Mouse (Mus musculus) heart, embryonic 11.5 days (tissue): ENCODE measurements around the gene Mia. TPM values are rescaled to one million over a fixed set of nuclear protein-coding genes. Genes with fewer than 3 reads are reported as not detected.
A peak's percentile ranks its signal among the peaks of the same experiment; 100 is the strongest.

ENCODE experiments used
- ATAC-seq: fragments of 200-750 bp; cut with Nextera tagmentation; replicated peaks from 2 replicates; pipeline ENCODE4 v1.8.0; 2017; ENCODE audit warnings: moderate library complexity; ENCODE audit not compliant: insufficient number of reproducible peaks, low FRiP score, low TSS enrichment
- H3K27ac ChIP-seq: fragments of 300-500 bp; sonication (generic); 2 replicates; pipeline ENCODE4 v1.5.1; 2014; ENCODE audit warnings: mild to moderate bottlenecking, low read depth, low read length
- H3K27me3 ChIP-seq: fragments of 300-500 bp; sonication (generic); 2 replicates; pipeline ENCODE4 v1.6.1; 2014; ENCODE audit warnings: mild to moderate bottlenecking, low read length, mixed read lengths; ENCODE audit not compliant: control insufficient read depth, insufficient read depth
- H3K36me3 ChIP-seq: fragments of 300-500 bp; sonication (generic); 2 replicates; pipeline ENCODE4 v1.6.1; 2014; ENCODE audit warnings: mild to moderate bottlenecking, low read length, moderate library complexity, mixed read lengths; ENCODE audit not compliant: control insufficient read depth, insufficient read depth
- H3K4me1 ChIP-seq: fragments of 300-500 bp; sonication (generic); 2 replicates; pipeline ENCODE4 v1.6.1; 2014; ENCODE audit warnings: low read length; ENCODE audit not compliant: control insufficient read depth, insufficient read depth
- H3K4me2 ChIP-seq: fragments of 300-500 bp; sonication (generic); 2 replicates; pipeline ENCODE4 v1.6.1; 2014; ENCODE audit warnings: mild to moderate bottlenecking, moderate library complexity
- H3K4me3 ChIP-seq: fragments of 300-500 bp; sonication (generic); 2 replicates; pipeline ENCODE4 v1.5.1; 2014; ENCODE audit warnings: low read depth, low read length
- H3K9ac ChIP-seq: fragments of 300-500 bp; sonication (generic); 2 replicates; pipeline ENCODE4 v1.6.1; 2014; ENCODE audit warnings: mild to moderate bottlenecking, low read depth, low read length, moderate library complexity
- H3K9me3 ChIP-seq: fragments of 300-500 bp; sonication (generic); replicated peaks from 2 replicates; pipeline ENCODE4 v1.6.1; 2016; ENCODE audit warnings: low read length; ENCODE audit not compliant: control insufficient read depth
- WGBS: fragments of 180-500 bp; shearing (Covaris S2); extraction: QIAGEN DNeasy Blood & Tissue Kit; methylation state at CpG from one replicate; pipeline ENCODE4 v1.1.7; 2014; ENCODE audit not compliant: insufficient replicate concordance; 5-methylcytosine and 5-hydroxymethylcytosine counted together
- polyA plus RNA-seq: library from polyadenylated mRNA; unstranded; fragments of >200 nt; fragmentation: Nextera tagmentation; extraction: Ambion mirVana; gene quantifications from 2 replicates; pipeline ENCODE4 v1.2.1, GENCODE M21; 2014

Gene Mia
- polyA plus RNA-seq, 1 experiment from 2014 or later = 0.34 TPM

DNA sequence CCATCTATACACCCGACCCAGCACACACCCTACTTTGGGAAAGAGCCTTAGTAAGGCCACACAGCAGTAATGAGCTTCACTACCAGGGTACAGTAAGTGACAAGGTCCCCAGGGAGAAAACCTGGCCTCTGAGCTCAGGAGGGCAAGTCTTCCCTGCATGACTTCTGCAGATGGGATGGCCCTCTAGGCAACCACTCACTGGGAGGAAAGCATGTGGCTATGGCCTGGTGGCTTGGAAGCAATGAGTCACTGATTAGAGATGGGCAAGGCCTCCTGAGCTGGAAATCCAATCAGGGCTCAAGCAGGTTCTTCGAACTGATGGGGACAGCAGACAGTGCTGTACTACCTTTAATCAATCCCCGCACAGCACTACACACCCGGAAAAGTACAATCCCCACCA is 19.2 kb downstream of the Mia start:
- Histone ChIP-seq H3K9ac (no peak overlapping the region), H3K4me1 (peaks cover 31% of the 10 kb centered on the region), H3K4me3 (no peak overlapping the region), H3K4me2 (no peak overlapping the region), H3K9me3 (no peaks in the 10 kb centered on the region), H3K36me3 (peaks cover 26% of the 10 kb centered on the region), H3K27me3 (no peaks in the 10 kb centered on the region), H3K27ac (no peak overlapping the region)
- no peak for ATAC-seq
- WGBS = 76% methylated on average over 4 of the region's 4 CpGs

- no peak overlapping the region for H3K4me2 ChIP-seq
- WGBS = 90% methylated on average over 3 of the region's 3 CpGs
- H3K4me3 ChIP-seq = no peak overlapping the region
- no peak overlapping the region for H3K9ac ChIP-seq
- no peak overlapping the region for H3K27ac ChIP-seq
- no peak for ATAC-seq
- no peaks in the 10 kb centered on the region for H3K27me3 ChIP-seq
- no peaks in the 10 kb centered on the region for H3K9me3 ChIP-seq
- peaks cover 31% of the 10 kb centered on the region for H3K4me1 ChIP-seq
- peaks cover 26% of the 10 kb centered on the region for H3K36me3 ChIP-seq
Observed at GRCm38 (mm10) chr7:27160921-27161320, 20.0 kb downstream of the Mia start.

DNA sequence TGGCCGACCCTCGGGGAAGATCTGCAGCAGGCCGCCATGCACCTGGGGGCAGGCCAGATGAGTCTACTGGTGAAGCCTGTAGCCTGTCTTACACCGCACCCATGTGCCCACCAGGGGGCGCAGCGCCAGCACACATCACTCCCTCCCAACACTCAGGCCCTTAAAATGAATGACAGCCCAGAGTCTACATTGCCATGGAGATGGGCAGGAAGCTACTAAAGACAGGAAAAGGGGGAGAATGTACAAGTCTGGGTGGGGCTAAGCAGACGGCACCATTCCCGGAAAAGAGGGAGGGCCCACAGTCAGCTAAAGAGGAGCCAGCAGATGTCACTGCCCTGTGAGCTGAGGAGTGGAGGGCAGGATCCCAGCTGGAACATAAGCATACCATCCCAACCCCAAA is 21.1 kb downstream of the Mia start:
- H3K4me1 ChIP-seq = peaks cover 23% of the 10 kb centered on the region
- peak; percentile 80 for ATAC-seq
- H3K27ac ChIP-seq = no peak overlapping the region

DNA sequence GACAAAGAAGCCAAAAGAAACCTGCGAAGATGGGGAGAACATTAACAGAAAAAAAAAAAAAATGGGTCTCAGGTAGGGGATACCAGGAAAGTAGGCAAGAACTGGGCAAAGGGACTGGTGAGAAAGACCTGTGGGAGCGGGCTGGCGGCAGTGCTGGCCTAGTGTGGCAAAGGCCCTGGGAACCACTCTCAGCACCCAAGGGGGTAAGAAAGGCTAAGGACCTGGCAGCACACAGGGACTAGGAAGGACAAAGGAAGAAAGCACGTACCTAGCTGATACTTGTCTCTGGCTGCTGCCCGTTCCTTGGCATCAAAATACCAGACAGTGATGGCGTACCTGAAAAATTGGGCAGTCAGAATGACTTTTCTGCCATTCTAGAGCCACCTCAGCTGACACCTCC is 21.7 kb downstream of the Mia start:
- WGBS = 91% methylated on average over 6 of the region's 6 CpGs
- Histone ChIP-seq H3K36me3 (peaks cover 19% of the 10 kb centered on the region), H3K9ac (no peak overlapping the region), H3K4me3 (no peak overlapping the region), H3K4me2 (no peak overlapping the region), H3K27me3 (no peaks in the 10 kb centered on the region), H3K4me1 (peaks cover 17% of the 10 kb centered on the region), H3K9me3 (no peaks in the 10 kb centered on the region; the same call in 1 of the 2 replicates), H3K27ac (no peak overlapping the region)
- no peak for ATAC-seq

More for the DNA sequence above, 21.1 kb downstream of the Mia start:
- H3K27me3 ChIP-seq = no peaks in the 10 kb centered on the region
- peaks cover 23% of the 10 kb centered on the region for H3K36me3 ChIP-seq
- 17% methylated on average over 8 of the region's 8 CpGs for WGBS
- H3K4me3 ChIP-seq = no peak overlapping the region
- no peaks in the 10 kb centered on the region for H3K9me3 ChIP-seq
- no peak overlapping the region for H3K9ac ChIP-seq
- no peak overlapping the region for H3K4me2 ChIP-seq

DNA sequence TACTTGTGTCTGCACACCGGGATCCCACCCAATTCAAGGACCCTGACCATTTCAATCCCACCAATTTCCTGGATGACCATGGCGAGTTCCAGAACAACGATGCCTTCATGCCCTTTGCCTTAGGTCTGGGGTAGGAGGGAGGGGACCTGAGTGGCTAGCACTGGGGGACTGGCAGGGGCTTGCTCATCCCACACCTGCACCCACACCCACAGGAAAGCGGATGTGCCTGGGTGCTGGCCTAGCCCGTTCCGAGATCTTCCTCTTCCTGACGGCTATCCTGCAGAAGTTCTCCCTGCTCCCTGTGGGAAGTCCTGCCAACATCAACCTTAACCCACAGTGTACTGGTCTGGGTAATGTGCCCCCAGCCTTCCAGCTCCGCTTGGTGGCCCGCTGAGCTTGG is 22.8 kb downstream of the Mia start:
- no peak overlapping the region for H3K27ac ChIP-seq
- H3K4me2 ChIP-seq = no peak overlapping the region
- no peak for ATAC-seq
- H3K36me3 ChIP-seq = peaks cover 19% of the 10 kb centered on the region
- H3K4me3 ChIP-seq = no peak overlapping the region
- H3K4me1 ChIP-seq = peaks cover 6% of the 10 kb centered on the region; the same call in 1 of the 2 replicates
- no peaks in the 10 kb centered on the region for H3K27me3 ChIP-seq
- H3K9ac ChIP-seq = no peak overlapping the region
- 93% methylated on average over 9 of the region's 9 CpGs for WGBS
- no peaks in the 10 kb centered on the region; the same call in 1 of the 2 replicates for H3K9me3 ChIP-seq

DNA sequence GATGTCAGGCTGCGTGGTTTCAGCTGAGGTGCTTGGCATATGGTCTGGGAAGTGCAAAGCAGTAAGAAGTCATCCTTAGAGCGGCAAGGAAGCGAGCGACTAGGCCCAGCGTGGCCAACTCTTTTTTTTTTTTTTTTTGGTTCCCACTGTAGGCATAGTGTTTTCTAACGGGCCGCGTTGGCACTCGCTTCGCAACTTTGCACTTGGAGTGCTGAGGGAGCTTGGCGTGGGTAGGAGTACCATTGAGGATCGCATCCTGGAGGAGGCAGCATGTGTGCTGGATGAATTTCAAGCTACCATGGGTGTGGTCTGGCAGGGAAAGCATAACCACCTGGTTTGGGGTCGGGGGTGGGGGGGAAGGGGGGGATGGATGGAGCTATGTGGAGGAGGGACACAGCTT is 25.0 kb downstream of the Mia start:
- Histone ChIP-seq H3K4me2 (no peak overlapping the region), H3K4me3 (no peak overlapping the region), H3K36me3 (peaks cover 19% of the 10 kb centered on the region), H3K27me3 (no peaks in the 10 kb centered on the region), H3K27ac (no peak overlapping the region), H3K9ac (no peak overlapping the region), H3K9me3 (no peaks in the 10 kb centered on the region; the same call in 1 of the 2 replicates), H3K4me1 (no peaks in the 10 kb centered on the region)
- no peak for ATAC-seq
- 82% methylated on average over 13 of the region's 13 CpGs for WGBS

GRCm38 (mm10) chr7:27153205-27153764 is 27.7 kb downstream of the Mia start, which contains the start of gene Cyp2t4:
Gene Cyp2t4 (plus strand): TSS chr7:27153714.
- Histone ChIP-seq H3K4me1 (no peaks in the 10 kb centered on the region), H3K27ac (no peak within 1 kb of the TSS), H3K4me3 (no peak within 1 kb of the TSS), H3K9ac (no peak within 1 kb of the TSS), H3K27me3 (no peaks in the 10 kb centered on the region), H3K36me3 (peaks cover 10% of the 10 kb centered on the region), H3K9me3 (no peaks in the 10 kb centered on the region; the same call in 1 of the 2 replicates), H3K4me2 (no peak within 1 kb of the TSS)
- WGBS = 72% methylated on average over 10 of the region's 10 CpGs
- ATAC-seq = no peak

DNA sequence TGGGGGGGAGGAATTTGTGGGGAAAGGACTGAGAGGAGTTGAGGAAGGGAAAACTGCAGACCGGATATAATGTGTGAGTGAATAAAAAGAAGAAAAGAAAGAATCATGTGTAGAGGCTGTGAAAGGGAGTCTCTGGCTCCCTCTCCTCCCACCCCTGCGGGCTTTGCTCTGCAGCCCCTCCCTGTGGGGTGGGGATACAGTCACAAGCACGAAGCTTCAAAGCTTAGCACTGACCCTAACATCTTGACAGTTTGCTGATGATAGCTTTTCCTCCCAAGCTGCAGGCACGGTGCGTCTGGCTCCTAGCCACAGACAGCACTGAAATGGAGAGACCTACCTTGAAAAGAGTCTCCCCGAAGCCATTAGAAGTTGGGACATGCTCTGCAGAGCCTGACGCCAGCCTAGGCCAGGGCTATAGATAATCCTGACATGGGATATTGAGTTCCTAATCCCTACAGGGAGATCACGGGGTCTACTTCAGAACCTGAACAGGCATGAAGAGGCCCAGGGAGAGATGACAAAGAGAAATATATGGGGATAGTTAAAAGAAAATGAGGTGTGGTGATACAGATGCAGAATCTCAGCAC is 44.5 kb downstream of the Mia start:
- H3K9me3 ChIP-seq = peaks cover 4% of the 10 kb centered on the region; the same call in 1 of the 2 replicates
- 49% methylated on average over 8 of the region's 8 CpGs for WGBS
- H3K27me3 ChIP-seq = no peaks in the 10 kb centered on the region
- H3K4me3 ChIP-seq = no peak overlapping the region
- H3K9ac ChIP-seq = no peak overlapping the region
- no peaks in the 10 kb centered on the region for H3K4me1 ChIP-seq
- ATAC-seq = no peak
- no peak overlapping the region for H3K4me2 ChIP-seq
- no peaks in the 10 kb centered on the region for H3K36me3 ChIP-seq
- H3K27ac ChIP-seq = no peak overlapping the region

GRCm38 (mm10) chr7:27133757-27134156 is 47.2 kb downstream of the Mia start:
- Histone ChIP-seq H3K4me3 (no peak overlapping the region), H3K4me1 (no peaks in the 10 kb centered on the region), H3K9me3 (no peaks in the 10 kb centered on the region; the same call in 1 of the 2 replicates), H3K27ac (no peak overlapping the region), H3K4me2 (no peak overlapping the region), H3K27me3 (no peaks in the 10 kb centered on the region), H3K36me3 (no peaks in the 10 kb centered on the region), H3K9ac (no peak overlapping the region)
- ATAC-seq = no peak
- 77% methylated on average over 4 of the region's 4 CpGs for WGBS
